8 mouse cellular contexts compared by ENCODE assay signal in the genomic region with DNA sequence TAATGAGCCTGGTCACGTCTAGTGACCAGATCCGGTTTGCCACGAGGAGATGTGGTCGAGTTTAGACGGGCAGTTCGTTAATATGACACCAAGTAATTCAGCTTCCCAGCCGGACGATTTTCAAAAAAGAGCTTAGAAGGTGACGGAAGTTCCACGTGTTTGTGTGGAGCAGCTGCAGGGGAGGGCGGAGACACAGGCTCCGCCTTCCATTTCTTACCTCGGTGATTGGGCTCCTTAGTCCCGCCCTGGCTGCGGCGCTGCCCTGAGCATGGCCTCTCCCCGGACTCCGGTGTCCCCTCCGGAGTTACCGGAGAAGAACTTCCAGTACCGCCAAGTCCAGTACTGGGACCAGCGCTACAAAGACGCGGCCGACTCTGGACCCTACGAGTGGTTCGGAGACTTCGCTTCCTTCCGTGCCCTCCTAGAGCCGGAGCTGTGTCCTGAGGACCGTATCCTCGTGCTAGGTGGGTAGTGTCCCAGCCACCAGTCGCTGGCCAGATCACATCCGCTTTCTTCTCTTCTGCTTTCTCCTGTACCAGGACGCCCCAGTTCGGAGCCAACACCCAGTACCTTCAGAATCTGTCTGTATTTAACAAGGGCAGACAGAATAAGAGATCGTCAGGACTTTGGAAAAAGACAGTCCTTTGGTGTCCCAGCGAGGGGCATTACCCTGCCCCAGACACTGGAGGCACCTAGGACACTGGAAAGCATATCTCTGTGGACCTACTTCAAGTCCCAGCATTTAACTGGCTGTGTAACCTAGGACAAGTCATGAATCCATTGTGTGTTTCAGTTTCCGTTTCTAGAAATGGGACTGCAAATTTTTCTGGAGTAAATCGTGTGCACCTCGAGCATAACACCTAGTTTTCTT. TPM values are rescaled to one million over a fixed set of nuclear protein-coding genes. Genes with fewer than 3 reads are reported as not detected.
A peak's percentile ranks its signal among the peaks of the same experiment; 100 is the strongest.
DNase-seq lines count a peak whose midpoint lies in the region; ATAC-seq and TF ChIP-seq lines count a peak whose summit lies in the region.

Gene Eef1akmt4 (plus strand): TSS at position 237 of the 871 bp plus-strand sequence.
Gene Gm49333 (plus strand): TSS at position 254 of the 871 bp plus-strand sequence.
Gene Alg3 (minus strand): TSS at position 379 of the 871 bp plus-strand sequence.

- intact Hi-C loops in left cerebral cortex, adult 2 months (cut with DNase I) = loop anchor here (1.0 to 5.0 kb wide), 2 partner anchors 40 to 64 kb away; partner anchors contain the start of genes Abcf3 and Psmd2

- no peaks in the 10 kb centered on the region for H3K9me3 ChIP-seq in hindbrain, embryonic 15.5 days
- no peaks in the 10 kb centered on the region for H3K9me3 ChIP-seq in megakaryocyte, embryonic 14.5 days

- peak; percentile 93 for ATAC-seq in hindbrain, embryonic 15.5 days (ENCODE audit: low FRiP score, low read depth)

- H3K27ac ChIP-seq in hindbrain, embryonic 15.5 days (replicated peaks) = peak within 1 kb of the TSS; percentile 93
- H3K27ac ChIP-seq in left cerebral cortex, adult 2 months = peak within 1 kb of the TSS; percentile 84

- peaks cover 30% of the 10 kb centered on the region for H3K4me1 ChIP-seq in hindbrain, embryonic 15.5 days (replicated peaks)
- H3K4me1 ChIP-seq in megakaryocyte, embryonic 14.5 days = peaks cover 37% of the 10 kb centered on the region

- DNase-seq in ZHBTc4 (ENCODE audit: low read depth, low spot score) = peak; percentile 95
- peak; percentile 72 to 78 for DNase-seq in cerebellum, postnatal 36 days
- peak; percentile 89 for DNase-seq in gastrocnemius, adult 18-20 months (ENCODE audit: low spot score)
- DNase-seq in left cerebral cortex, adult 2 months (ENCODE audit: extremely low spot score in 1 of 2, low spot score in 2 of 2) = peak; percentile 66 to 73
- DNase-seq in right cerebral cortex, adult 2 months (ENCODE audit: low spot score in 2 of 2) = peak; percentile 66 to 80
- DNase-seq in urinary bladder, postnatal 25 days (ENCODE audit: low spot score) = peak; percentile 72

- peak within 1 kb of the TSS; percentile 96 for H3K4me3 ChIP-seq in hindbrain, embryonic 15.5 days
- H3K4me3 ChIP-seq in left cerebral cortex, adult 2 months = peak within 1 kb of the TSS; percentile 67
- peak within 1 kb of the TSS; percentile 97 for H3K4me3 ChIP-seq in megakaryocyte, embryonic 14.5 days (replicated peaks)

- no peak; the same call in none of the 2 replicates for TF ChIP-seq CTCF in left cerebral cortex, adult 2 months (IDR thresholded peaks at IDR 0.05)

- H3K27me3 ChIP-seq in hindbrain, embryonic 15.5 days = no peaks in the 10 kb centered on the region
- no peaks in the 10 kb centered on the region for H3K27me3 ChIP-seq in megakaryocyte, embryonic 14.5 days (replicated peaks)

- peak within 1 kb of the TSS; percentile 92 for H3K9ac ChIP-seq in hindbrain, embryonic 15.5 days

- H3K4me2 ChIP-seq in hindbrain, embryonic 15.5 days = peak within 1 kb of the TSS; percentile 86

- WGBS in hindbrain, embryonic 15.5 days = 2% methylated on average over 41 of the region's 41 CpGs

- H3K36me3 ChIP-seq in hindbrain, embryonic 15.5 days = peaks cover 13% of the 10 kb centered on the region
- H3K36me3 ChIP-seq in megakaryocyte, embryonic 14.5 days (replicated peaks; ENCODE audit: low read length) = peaks cover 32% of the 10 kb centered on the region

RNA-seq across cellular contexts. Expression of gene Eef1akmt4, which starts in this region (rescaled TPM):
- total RNA-seq in gastrocnemius, adult 18-20 months (2021) = 1 to 10 TPM; 3.7 to 4.1 TPM
- polyA plus RNA-seq in hindbrain, embryonic 15.5 days (2015; fragmentation: Nextera tagmentation; extraction: Ambion mirVana) = 10.7 and 11.0 TPM in 2 replicates
- 1 to 10 TPM; 1.8 to 2.4 TPM for total RNA-seq in left cerebral cortex, adult 2 months (2021)
- 5.4 and 20.7 TPM in 2 replicates for polyA plus RNA-seq in megakaryocyte, embryonic 14.5 days (2012; ENCODE audit: insufficient read depth, low replicate concordance)

RNA-seq across cellular contexts. Expression of gene Gm49333, which starts in this region (rescaled TPM):
- total RNA-seq in gastrocnemius, adult 18-20 months (2021) = under 1 TPM; 0.11 to 0.17 TPM
- polyA plus RNA-seq in hindbrain, embryonic 15.5 days (2015; fragmentation: Nextera tagmentation; extraction: Ambion mirVana) = not detected in 2 replicates
- under 1 TPM in 1 of 2 experiments, not detected in 1; 0.33 TPM for total RNA-seq in left cerebral cortex, adult 2 months (2021)
- not detected in 2 replicates for polyA plus RNA-seq in megakaryocyte, embryonic 14.5 days (2012; ENCODE audit: insufficient read depth, low replicate concordance)

RNA-seq across cellular contexts. Expression of gene Alg3, which starts in this region (rescaled TPM):
- 10 to 100 TPM; 12.7 to 13.7 TPM for total RNA-seq in gastrocnemius, adult 18-20 months (2021)
- 36.5 and 46.2 TPM in 2 replicates for polyA plus RNA-seq in hindbrain, embryonic 15.5 days (2015; fragmentation: Nextera tagmentation; extraction: Ambion mirVana)
- 10 to 100 TPM; 11.8 to 12.2 TPM for total RNA-seq in left cerebral cortex, adult 2 months (2021)
- polyA plus RNA-seq in megakaryocyte, embryonic 14.5 days (2012; ENCODE audit: insufficient read depth, low replicate concordance) = 15.2 and 24.9 TPM in 2 replicates

Comparison
In these comparisons a context has a peak if more than half of its experiments do, and no peak if none do; other contexts are left out.
1. Peak in every context shown above with its lines: DNase-seq, ATAC-seq, H3K4me3 ChIP-seq and H3K27ac ChIP-seq.